8 mouse cellular contexts compared by ENCODE assay signal in genomic region chr4:132328391-132328982, GRCm38 (mm10). TPM values are rescaled to one million over a fixed set of nuclear protein-coding genes. Genes with fewer than 3 reads are reported as not detected.
DNase-seq lines count a peak whose midpoint lies in the region; ATAC-seq and TF ChIP-seq lines count a peak whose summit lies in the region.

No protein-coding gene starts in this region.

- intact Hi-C loops in left cerebral cortex, postnatal 25 days (cut with DNase I), result loop anchor here (2.0 kb wide), 1 partner anchor 20 kb away; no protein-coding TSS in a partner anchor

- peak overlapping the region; percentile 90 for H3K27ac ChIP-seq in layer of hippocampus, adult 2 months
- peak overlapping the region; percentile 84 for H3K27ac ChIP-seq in brown adipose tissue, adult 24 weeks (replicated peaks; ENCODE audit: low read depth, low read length)
- H3K27ac ChIP-seq in hindbrain, embryonic 16.5 days (ENCODE audit: low read depth, low read length), result peak overlapping the region; percentile 86; the same call in 1 of the 2 replicates
- H3K27ac ChIP-seq in midbrain, postnatal 0 days (ENCODE audit: low read depth, low read length), result 0 out of 2 replicates have a peak overlapping the region, but pooled peaks have one; percentile 70

- DNase-seq in layer of hippocampus, adult 2 months (ENCODE audit: low spot score in 2 of 2), result no peak
- DNase-seq in layer of hippocampus, postnatal 10 days (ENCODE audit: low spot score in 2 of 2), result no peak
- DNase-seq in midbrain, postnatal 0 days (ENCODE audit: low spot score), result no peak
- no peak for DNase-seq in ovary, postnatal 10 days (ENCODE audit: low spot score)
- DNase-seq in left cerebral cortex, postnatal 25 days (ENCODE audit: low spot score in 2 of 2), result no peak

- peaks cover 4% of the 10 kb centered on the region; the same call in 1 of the 2 replicates for H3K4me1 ChIP-seq in brown adipose tissue, adult 24 weeks (ENCODE audit: control insufficient read depth, insufficient read depth, insufficient read length, low read length)
- peaks cover 16% of the 10 kb centered on the region for H3K4me1 ChIP-seq in hindbrain, embryonic 16.5 days (ENCODE audit: control insufficient read depth, insufficient read depth, low read depth, low read length)
- peaks cover 9% of the 10 kb centered on the region for H3K4me1 ChIP-seq in midbrain, postnatal 0 days (ENCODE audit: insufficient read depth, low read length)

- 48% methylated on average over 14 of the region's 14 CpGs for WGBS in hindbrain, embryonic 16.5 days
- 43% methylated on average over 14 of the region's 14 CpGs for WGBS in midbrain, postnatal 0 days

- H3K27me3 ChIP-seq in hindbrain, embryonic 16.5 days (replicated peaks; ENCODE audit: control insufficient read depth, insufficient read depth, low read length), result no peaks in the 10 kb centered on the region
- H3K27me3 ChIP-seq in midbrain, postnatal 0 days (ENCODE audit: insufficient read depth, low read length), result no peaks in the 10 kb centered on the region

- peak overlapping the region; percentile 63 for H3K4me3 ChIP-seq in layer of hippocampus, adult 2 months
- peak overlapping the region; percentile 69 for H3K4me3 ChIP-seq in brown adipose tissue, adult 24 weeks (ENCODE audit: insufficient read depth, low read depth, low read length)
- peak overlapping the region; percentile 88 for H3K4me3 ChIP-seq in hindbrain, embryonic 16.5 days (ENCODE audit: low read length)
- peak overlapping the region; percentile 67 for H3K4me3 ChIP-seq in midbrain, postnatal 0 days (ENCODE audit: low read depth, low read length)

- H3K36me3 ChIP-seq in hindbrain, embryonic 16.5 days (ENCODE audit: control insufficient read depth, insufficient read depth, low read length), result peaks cover 12% of the 10 kb centered on the region
- H3K36me3 ChIP-seq in midbrain, postnatal 0 days (ENCODE audit: insufficient read depth, low read length), result peaks cover 31% of the 10 kb centered on the region

- no peaks in the 10 kb centered on the region for H3K9me3 ChIP-seq in hindbrain, embryonic 16.5 days (ENCODE audit: control insufficient read depth, low read length)
- no peaks in the 10 kb centered on the region for H3K9me3 ChIP-seq in midbrain, postnatal 0 days (ENCODE audit: low read length)

- 0 out of 2 replicates have a peak, but pooled peaks have one; percentile 16 for ATAC-seq in hindbrain, embryonic 16.5 days
- no peak for ATAC-seq in midbrain, postnatal 0 days (ENCODE audit: low FRiP score)
- ATAC-seq in cerebellum, adult (ENCODE audit: insufficient number of reproducible peaks, low FRiP score, low TSS enrichment), result no peak

- TF ChIP-seq CTCF in layer of hippocampus, adult 2 months (conservative IDR thresholded peaks at IDR 0.05), result no peak
- TF ChIP-seq CTCF in midbrain, postnatal 0 days (IDR thresholded peaks at IDR 0.05), result no peak

- peak overlapping the region; percentile 96 for H3K9ac ChIP-seq in hindbrain, embryonic 16.5 days (ENCODE audit: low read depth, low read length)
- peak overlapping the region; percentile 86 for H3K9ac ChIP-seq in midbrain, postnatal 0 days (replicated peaks; ENCODE audit: low read length, poor library complexity, severe bottlenecking)

- H3K4me2 ChIP-seq in hindbrain, embryonic 16.5 days (ENCODE audit: low read length), result peak overlapping the region; percentile 82
- peak overlapping the region; percentile 72 for H3K4me2 ChIP-seq in midbrain, postnatal 0 days (ENCODE audit: low read depth, low read length, poor library complexity, severe bottlenecking)

RNA-seq across cellular contexts. Expression of gene Trnau1ap, which starts 0.9 kb away (rescaled TPM):
- total RNA-seq in layer of hippocampus, adult 2 months (2021), result 10 to 100 TPM; 20.7 to 26.0 TPM
- 10 to 100 TPM; 25.7 to 29.2 TPM for total RNA-seq in layer of hippocampus, postnatal 10 days (2021)
- polyA plus RNA-seq in brown adipose tissue, adult 24 weeks (2012; ENCODE audit: insufficient read depth, insufficient read length, missing spikeins), result 35.1 and 36.5 TPM in 2 replicates
- polyA plus RNA-seq in hindbrain, embryonic 16.5 days (2015; fragmentation: Nextera tagmentation; extraction: Ambion mirVana), result 75.2 and 77.9 TPM in 2 replicates
- total RNA-seq in midbrain, postnatal 0 days (2014; rRNA removed), result 47.7 and 55.2 TPM in 2 replicates
- polyA plus RNA-seq in midbrain, postnatal 0 days (2015; fragmentation: Nextera tagmentation; extraction: Ambion mirVana), result 56.9 and 63.0 TPM in 2 replicates
- 10 to 100 TPM; 18.0 to 22.2 TPM for total RNA-seq in left cerebral cortex, postnatal 25 days (2021)

RNA-seq across cellular contexts. Expression of gene Rcc1, which starts 24.9 kb away (rescaled TPM):
- 10 to 100 TPM; 12.8 to 13.6 TPM for total RNA-seq in layer of hippocampus, adult 2 months (2021)
- total RNA-seq in layer of hippocampus, postnatal 10 days (2021), result 10 to 100 TPM; 17.7 to 20.1 TPM
- 3.4 and 7.6 TPM in 2 replicates for polyA plus RNA-seq in brown adipose tissue, adult 24 weeks (2012; ENCODE audit: insufficient read depth, insufficient read length, missing spikeins)
- polyA plus RNA-seq in hindbrain, embryonic 16.5 days (2015; fragmentation: Nextera tagmentation; extraction: Ambion mirVana), result 31.5 and 35.2 TPM in 2 replicates
- 18.7 and 23.4 TPM in 2 replicates for total RNA-seq in midbrain, postnatal 0 days (2014; rRNA removed)
- polyA plus RNA-seq in midbrain, postnatal 0 days (2015; fragmentation: Nextera tagmentation; extraction: Ambion mirVana), result 21.7 and 21.9 TPM in 2 replicates
- 10 to 100 TPM; 12.8 to 14.8 TPM for total RNA-seq in left cerebral cortex, postnatal 25 days (2021)

RNA-seq across cellular contexts. Expression of gene Rab42, which starts 25.3 kb away (rescaled TPM):
- total RNA-seq in layer of hippocampus, adult 2 months (2021), result 1 to 10 TPM; 1.2 to 2.1 TPM
- total RNA-seq in layer of hippocampus, postnatal 10 days (2021), result 1 to 10 TPM; 1.8 to 2.6 TPM
- polyA plus RNA-seq in brown adipose tissue, adult 24 weeks (2012; ENCODE audit: insufficient read depth, insufficient read length, missing spikeins), result 2.3 TPM in 1 of 2 replicates, not detected in the other
- polyA plus RNA-seq in hindbrain, embryonic 16.5 days (2015; fragmentation: Nextera tagmentation; extraction: Ambion mirVana), result 3.9 and 4.8 TPM in 2 replicates
- total RNA-seq in midbrain, postnatal 0 days (2014; rRNA removed), result 0.38 and 3.3 TPM in 2 replicates
- polyA plus RNA-seq in midbrain, postnatal 0 days (2015; fragmentation: Nextera tagmentation; extraction: Ambion mirVana), result 4.2 and 4.3 TPM in 2 replicates
- 1 to 10 TPM; 1.2 to 1.5 TPM for total RNA-seq in left cerebral cortex, postnatal 25 days (2021)

RNA-seq across cellular contexts. Expression of gene Taf12, which starts 54.3 kb away (rescaled TPM):
- 10 to 100 TPM; 24.6 to 26.2 TPM for total RNA-seq in layer of hippocampus, adult 2 months (2021)
- total RNA-seq in layer of hippocampus, postnatal 10 days (2021), result 10 to 100 TPM; 16.6 to 17.6 TPM
- polyA plus RNA-seq in brown adipose tissue, adult 24 weeks (2012; ENCODE audit: insufficient read depth, insufficient read length, missing spikeins), result 25.0 and 27.8 TPM in 2 replicates
- polyA plus RNA-seq in hindbrain, embryonic 16.5 days (2015; fragmentation: Nextera tagmentation; extraction: Ambion mirVana), result 37.5 and 40.3 TPM in 2 replicates
- 9.0 and 19.8 TPM in 2 replicates for total RNA-seq in midbrain, postnatal 0 days (2014; rRNA removed)
- polyA plus RNA-seq in midbrain, postnatal 0 days (2015; fragmentation: Nextera tagmentation; extraction: Ambion mirVana), result 30.3 and 33.1 TPM in 2 replicates
- total RNA-seq in left cerebral cortex, postnatal 25 days (2021), result 10 to 100 TPM; 19.2 to 22.5 TPM
